Mouse (Mus musculus) adipocyte (in vitro differentiated cells): ENCODE results near the gene Bach2.

Experiments used
- DNase-seq: peaks from one replicate; pipeline ENCODE4 v3.0.0-alpha.2; 2016; ENCODE audit warnings: low spot score

Gene Bach2

DNA sequence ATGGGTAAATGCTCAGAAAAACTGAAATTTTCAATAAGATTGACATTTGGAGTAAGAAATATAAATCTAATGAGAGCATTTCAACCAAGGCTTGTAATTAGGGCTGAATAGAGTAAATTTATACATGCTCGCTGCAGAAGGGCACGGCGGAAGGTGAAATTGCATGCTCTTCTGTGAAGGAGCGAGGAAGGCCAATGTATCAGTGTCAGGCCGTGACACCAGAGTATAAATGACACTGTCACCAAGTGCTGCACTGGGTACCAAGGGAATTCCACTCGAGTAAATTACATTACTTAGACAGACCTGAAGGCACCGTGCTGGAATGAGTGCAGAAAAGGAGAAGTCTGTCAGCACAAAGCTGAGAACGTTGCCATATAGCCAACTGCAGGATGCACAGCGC lies 190.1 kb downstream of the Bach2 start:
- no peak for DNase-seq

DNA sequence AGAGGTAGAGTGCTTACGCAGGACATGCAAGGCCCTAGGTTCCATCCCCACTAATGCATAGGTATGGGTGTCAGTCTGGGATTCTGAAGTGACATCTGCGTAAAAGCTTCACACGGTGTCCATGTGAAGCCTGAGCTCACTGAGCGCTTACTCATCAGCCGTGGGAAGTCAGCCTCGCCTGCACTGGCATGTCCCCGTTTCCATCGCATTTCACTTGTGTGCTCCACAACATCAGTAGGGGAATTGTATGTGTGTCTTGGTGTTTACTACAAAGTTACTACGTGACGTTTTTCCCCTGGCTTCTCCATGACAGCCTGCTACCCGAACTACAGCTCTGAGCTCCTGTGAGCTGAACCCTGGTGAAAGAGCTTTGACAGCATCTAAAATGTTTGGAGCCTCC lies 191.5 kb downstream of the Bach2 start:
- DNase-seq = no peak

DNA sequence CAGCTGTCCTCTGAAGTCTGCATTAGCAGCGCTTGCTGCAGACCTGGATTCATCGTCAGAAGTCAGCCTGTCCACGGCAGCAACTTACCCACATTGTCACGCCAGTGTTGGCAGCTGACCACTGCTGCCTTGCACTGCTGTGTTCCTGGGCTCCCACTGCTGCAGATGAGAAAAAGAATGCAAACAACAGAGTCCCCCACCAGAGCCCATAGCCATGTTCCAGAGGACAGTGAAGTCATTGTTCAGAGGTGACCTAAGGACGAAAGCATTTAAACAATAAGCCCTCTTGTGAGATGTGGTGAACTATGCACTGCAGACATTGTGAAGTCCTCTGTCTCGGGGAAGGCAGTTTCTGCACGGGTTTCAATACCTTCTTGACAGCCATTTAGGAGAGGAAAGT lies 192.4 kb downstream of the Bach2 start:
- DNase-seq = no peak

DNA sequence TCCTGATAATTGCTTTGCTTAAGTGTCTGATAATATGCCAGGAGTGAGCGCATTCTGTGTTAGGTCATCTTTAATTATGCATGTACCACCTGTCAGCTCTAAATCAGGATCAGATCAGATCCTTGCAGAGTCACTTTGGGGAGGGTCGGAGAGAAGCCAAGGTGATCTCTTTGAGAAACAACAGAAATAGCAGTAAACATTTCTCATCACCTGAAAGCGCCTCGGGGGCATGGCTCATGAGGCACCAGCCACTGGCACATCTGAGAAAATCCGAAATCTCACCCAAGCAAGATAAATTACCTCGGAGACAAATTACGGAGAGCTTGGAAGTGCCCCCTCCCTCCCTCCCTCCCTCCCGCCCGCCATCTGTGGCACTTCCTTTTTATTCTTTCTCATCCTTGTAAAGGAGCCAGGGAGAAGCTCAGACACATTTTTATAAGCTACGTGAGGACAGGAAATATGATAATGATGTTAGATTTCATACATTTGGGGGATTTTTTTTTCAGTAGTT lies 193.7 kb downstream of the Bach2 start:
- no peak for DNase-seq

DNA sequence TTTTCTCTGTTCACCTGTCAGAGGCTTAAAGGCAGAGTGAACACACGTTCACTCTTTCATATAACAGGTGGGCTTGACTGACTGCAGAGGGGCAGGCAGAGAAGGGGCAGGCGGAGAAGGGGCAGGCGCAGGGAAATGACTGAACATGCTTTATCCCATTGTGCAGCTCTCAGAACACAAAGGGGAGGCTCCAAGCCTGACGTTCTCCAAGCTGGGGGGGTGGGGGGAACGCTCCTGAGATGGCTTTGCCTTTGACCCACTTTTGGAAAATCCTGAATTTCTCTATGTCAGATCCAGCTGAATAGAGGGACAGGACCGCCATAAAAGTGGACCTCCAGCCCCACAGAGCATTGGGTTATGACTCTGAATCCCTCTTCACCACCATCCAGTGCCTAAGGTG lies 194.3 kb downstream of the Bach2 start:
- no peak for DNase-seq

DNA sequence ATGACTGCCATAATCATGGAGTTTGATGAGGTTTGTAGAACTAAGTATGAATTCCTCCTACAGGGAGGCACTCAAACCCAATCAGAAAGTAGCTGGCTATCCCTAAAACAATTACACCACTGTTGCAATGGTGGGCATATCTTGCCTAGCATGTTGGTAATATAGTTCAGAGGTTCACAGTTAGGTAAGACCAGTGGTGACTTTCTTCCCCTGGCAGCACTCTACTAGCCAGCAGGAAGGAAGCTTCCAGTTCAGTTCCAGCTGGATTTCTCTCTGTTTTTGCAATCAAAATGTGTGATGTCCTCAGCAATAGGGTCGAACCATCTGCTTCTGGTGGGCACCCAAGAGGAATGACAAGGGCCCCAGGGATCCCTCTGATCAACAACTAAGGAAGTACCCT lies 196.0 kb downstream of the Bach2 start:
- DNase-seq = peak; percentile 19

DNA sequence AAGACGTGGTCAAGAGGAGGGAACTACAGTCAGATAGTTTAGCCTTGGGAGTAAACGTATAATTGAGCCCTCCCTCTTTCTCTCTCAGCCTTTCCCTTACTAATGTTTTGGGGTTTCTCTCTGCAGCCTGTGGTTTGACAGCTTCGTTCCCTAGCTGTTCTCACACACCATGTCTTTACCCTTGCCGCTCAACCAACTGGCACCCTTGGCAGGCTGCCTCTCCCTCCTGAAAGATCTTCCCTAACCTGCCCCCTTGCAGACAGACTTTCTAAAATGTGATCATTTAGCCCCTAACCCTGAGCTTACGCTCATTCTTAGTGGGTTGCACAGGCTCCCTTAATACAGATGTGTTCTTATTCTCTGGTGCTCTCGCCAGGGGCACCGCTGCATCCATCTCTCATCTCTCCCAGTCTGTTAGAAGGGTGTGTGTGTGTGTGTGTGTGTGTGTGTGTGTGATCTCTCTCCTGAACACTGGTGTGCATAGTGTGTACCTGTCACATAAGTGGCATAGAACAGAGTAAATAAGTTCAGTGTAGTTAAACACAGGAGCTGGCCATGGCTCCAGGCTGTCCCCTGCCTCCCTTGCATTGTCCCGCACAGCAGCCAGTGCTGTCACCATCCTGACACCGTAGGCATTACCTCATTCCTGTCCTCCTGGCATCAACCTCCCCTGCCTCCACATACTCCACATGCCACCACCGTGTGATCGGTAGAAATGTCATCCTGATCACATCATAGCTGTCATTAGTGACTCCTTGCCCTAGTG lies 201.6 kb downstream of the Bach2 start:
- no peak for DNase-seq

DNA sequence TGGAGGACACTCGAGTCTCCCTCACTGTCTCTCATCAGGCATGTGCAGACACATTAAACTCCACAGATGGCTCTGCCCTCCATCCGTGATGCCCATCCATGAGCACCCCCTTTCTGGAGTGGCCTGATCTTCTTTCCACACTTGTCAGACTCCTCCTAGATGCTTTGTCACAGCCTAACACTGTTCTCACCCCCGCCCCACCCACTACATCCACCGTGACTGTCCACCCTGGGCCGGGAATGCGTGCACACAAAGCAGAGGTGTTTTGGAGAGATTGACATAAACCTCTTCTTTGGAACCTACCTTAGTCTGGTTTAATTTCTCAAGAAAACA lies 202.1 kb downstream of the Bach2 start:
- DNase-seq = no peak

DNA sequence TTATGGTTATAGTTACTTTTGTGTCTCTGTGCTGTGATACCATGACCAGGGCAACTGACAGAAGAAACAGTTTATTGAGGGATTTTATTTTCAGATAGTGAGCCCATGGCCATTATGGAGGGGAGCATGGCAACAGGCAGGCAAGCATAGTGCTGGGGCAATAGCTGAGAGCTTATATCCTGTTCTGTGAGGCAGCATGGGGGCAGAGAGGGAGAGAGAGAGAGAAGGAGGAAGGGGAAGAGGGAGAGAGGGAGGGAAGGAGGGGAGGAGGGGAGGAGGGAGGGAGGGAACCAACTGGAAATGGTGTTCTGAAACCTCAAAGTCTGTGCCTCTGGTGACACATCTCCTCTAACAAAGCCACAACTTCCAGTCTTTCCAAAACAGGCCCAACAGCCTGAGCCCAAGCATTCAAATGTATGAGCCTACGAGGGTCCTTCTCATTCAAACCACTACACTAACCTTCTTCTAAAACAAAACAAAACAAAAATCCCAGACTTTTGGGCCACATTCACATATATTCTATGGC lies 206.1 kb downstream of the Bach2 start:
- no peak for DNase-seq

DNA sequence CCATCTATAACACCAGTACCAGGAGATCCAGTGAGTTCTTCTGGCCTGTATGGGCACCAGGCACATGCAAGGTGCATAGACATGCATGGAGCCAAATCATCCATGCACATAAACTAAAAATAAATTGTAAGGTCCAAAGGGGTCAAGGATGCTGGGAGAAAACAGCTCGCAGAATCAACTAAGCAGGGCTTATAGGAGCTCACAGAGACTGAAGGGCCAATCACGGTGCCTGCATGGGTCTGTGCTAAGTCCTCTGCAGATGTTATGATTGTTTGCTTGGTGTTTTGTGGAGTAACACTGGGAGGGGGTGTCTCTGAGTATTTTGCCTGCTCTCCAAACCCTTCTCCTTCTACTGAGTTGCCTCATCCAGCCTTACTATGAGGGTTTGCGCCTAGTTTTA lies 209.2 kb downstream of the Bach2 start:
- no peak for DNase-seq

DNA sequence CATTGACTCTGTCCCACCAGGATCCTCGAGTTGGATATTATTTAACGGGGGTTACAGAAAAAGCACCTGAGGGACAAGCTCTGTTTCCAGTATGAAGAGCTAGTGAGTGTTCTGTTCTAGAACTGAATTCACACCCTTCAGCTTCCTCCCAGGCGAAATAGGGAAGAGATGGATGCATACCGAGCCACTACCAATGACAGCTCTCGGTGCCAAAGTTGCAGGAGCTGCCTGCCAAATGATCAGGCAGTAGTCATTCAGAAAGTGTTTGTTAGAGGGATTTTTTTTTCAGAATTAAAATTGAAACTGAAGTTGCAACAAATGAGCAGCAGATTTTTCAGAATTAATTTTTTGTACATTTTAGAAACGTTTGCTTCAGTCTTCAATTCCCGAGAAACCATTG lies 223.4 kb downstream of the Bach2 start:
- no peak for DNase-seq

DNA sequence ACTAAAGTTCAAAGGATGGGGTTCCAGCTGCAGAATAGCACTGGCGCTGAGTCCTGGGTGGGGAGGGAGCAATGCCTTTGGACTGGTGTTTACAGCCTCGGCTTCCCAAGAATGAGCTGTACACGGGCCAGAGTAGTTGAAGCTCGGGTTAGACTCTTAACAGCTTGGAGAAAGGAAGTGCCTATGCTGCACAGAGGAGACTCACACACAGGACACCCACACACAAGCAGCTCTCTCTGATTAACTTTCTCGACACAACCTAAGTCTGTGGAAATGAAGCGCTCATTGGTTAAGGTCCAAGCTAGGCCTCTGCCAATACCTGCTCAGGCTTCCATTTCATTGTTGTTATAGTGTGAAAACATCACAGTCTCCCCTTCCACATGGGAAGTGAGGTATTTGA lies 224.5 kb downstream of the Bach2 start:
- no peak for DNase-seq

DNA sequence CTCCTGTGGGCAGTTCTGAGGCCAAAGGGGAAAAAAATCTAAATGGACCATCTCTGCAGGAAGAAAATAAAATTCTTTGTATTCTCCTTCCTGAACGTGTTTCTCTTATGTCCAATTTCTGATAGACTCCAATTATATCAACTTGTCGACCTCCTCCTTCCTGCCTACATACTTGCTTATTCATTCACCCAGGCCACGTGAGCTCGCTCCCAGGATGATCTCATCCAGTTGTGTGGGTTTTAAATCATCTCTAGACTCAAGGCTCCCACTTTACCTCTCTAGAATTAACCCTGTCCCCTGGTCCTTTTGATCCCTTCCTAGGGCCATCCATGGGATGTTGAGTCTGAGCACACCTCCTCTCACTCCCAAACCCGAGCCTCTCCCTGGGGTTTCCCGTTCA lies 225.9 kb downstream of the Bach2 start:
- no peak for DNase-seq

DNA sequence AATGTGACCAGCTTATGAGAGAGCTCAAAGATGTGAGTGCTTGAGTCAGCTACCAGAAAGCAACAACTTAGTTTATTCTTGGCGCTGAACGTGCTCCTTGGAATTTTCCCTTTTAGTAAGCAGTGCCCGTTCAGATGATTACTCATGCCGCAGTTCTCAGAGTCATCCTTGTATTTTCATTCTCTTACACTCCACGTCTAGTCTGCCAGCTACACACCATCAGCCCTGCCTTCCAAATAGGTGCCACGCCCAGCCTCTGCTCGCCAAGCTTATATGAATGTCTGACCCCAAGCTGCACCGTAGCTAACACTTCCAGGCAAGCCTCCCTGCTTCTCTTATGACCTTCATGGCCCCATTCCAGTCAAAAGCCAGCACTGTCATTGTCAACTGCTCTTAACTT lies 227.4 kb downstream of the Bach2 start:
- peak; percentile 60 for DNase-seq

DNA sequence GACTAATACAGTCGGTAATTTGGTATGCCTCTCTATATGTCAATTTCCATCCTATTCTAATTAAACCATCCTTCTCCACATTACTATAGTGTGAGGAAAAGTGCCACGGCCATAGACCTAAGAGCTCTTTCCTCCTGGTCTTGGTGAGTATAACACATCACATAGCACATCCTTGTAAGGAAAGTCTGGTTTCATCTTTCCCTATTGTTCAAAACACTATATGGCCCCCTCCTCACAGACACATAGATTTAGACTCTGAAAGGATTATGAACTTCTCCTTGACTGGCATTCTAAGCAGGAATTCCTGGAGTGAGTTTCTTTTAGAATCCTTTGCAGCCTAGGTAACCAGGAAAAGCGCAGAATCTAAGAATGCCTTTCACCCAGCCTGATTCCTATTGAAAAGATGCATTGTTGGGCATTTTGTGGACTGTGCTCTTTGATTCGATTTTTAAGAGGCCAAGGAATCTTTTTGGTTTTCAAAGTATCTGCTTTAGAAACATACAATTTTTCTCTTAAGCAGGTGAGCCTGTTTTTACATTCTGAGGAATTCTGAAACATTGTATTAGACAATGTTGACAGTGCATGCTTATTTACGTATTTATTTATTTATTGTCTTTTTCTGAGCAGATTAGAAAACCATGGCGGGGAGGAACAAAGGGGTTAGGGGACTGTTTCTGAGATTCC lies 239.5 kb downstream of the Bach2 start:
- DNase-seq = no peak

DNA sequence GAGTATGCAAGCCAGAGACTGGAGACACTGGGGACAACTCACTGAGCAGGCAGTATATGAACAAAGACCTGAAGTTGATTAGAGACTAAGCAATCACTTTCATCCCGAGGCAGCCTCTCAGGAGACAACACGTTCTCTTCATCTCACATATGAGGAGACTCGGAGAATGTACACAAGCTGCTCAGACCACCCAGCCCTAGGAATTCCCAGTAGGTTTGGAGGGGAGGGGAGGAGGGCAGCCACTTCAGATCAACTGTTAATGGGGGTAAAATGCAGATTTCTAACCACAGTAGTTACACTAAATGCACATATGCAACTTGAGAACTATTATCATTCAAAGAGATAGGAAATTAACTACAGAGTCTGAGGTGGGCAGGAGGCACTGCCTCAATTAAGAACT lies 240.6 kb downstream of the Bach2 start:
- DNase-seq = no peak

DNA sequence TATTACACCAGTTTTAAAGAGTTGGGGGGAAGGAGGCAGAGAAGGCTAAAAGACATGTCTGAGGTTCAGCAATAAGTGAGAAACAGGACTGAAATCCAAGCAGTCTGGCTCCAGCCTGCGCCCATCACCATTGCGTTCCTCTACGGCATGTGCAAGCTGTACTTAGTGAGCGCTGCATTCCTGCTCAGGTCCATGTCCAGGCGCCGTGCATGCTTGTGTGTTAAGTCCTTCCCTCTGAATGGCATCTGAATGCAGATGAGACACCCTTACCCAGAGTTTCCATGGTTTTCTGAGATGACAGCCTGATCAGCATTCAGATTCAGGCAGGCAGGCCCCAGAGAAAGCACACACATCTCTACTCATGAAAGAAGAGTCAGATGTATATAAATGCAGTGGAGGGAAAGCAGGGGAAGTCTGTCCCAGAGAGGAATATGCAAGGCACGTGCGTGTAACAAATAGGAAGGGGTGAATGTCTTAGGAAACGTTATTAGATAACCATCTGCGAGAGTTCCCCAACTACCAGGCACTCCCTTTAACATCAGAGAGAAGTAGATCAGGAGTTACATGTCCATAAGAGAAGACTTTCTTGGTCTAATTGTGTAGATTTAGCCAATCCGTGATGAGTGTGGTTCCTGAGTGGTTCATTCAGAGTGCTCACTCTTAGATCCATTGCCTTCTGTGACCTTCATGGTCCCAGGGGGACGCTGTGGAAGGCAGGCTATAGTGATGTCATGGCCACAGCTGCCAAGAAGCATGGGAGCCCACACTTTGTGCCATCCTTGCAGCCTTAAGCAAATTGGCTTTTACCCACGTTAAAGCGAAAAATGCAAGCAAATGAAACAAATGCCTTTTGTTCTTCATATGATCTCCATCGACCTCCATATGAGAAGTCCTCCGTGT lies 241.4 kb downstream of the Bach2 start:
- no peak for DNase-seq

DNA sequence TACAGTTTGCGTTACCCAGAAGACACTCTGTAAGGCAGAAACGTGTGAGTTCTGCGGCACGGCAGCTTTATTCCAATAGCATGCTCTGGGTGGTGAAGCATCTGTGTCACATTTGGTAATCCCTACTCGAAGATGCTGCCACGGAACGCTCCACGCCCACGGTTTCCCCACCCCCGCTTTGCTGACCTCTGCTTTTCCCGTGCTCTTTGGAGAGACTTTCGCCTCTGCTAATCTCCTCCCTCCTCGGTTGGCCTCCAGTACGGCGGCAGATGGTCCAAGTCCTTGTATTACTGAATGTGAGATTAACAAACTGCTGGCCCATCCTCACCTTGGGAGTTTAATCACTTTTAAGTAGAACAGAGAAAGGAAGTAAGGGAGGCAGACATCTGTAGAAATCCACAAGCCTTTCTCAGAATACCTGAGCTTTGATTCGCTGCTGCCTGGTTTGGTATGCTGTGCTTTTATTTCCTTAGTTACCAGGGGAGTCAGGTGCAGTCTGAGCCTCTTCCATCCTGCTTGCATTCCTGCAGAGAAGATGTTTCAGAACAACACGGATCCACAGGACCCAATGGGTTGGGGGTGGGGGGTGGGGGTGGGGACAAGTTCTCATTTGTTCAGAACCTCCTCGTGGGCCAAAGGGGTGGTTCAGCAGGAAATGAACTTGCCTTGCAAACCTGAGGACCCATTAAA lies 242.9 kb downstream of the Bach2 start:
- no peak for DNase-seq

DNA sequence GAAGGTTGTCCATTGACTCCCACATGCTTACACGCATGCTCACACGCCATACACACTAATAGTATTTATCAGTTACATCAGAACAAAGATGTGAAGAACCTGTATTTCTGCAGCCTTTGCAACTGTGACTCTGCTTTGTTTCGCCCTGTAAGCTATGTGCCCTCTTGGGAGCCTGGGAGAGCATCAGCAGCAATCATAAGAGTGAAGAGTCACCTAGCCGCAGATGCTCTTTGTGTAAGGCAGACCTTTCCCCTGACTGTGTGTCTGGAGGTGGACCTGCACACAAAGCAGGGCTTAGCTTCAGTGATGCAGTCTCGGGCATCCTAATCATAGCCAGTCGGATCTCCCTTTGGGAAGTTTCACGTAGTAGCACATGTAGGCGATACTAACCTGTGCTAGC lies 243.5 kb downstream of the Bach2 start:
- no peak for DNase-seq

DNA sequence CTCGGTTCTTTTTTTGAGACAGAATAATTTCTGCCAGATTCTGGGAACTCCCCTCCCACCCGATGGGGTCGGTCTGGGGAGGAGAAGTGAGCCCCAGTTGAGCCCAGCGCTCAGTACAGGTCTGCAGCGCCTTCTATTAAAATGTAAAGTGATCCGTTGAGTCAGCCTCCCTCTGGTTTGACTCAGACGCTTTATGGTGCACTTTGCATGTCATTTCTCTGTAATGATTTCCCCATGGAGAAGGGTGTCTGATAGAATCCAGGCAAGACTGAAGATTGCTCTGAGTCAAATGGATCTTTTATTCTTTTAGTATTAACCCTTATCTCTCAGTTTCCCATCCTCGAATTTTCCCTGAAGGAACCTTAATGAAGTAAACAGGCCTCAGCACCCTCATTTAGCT lies 244.3 kb downstream of the Bach2 start:
- no peak for DNase-seq

DNA sequence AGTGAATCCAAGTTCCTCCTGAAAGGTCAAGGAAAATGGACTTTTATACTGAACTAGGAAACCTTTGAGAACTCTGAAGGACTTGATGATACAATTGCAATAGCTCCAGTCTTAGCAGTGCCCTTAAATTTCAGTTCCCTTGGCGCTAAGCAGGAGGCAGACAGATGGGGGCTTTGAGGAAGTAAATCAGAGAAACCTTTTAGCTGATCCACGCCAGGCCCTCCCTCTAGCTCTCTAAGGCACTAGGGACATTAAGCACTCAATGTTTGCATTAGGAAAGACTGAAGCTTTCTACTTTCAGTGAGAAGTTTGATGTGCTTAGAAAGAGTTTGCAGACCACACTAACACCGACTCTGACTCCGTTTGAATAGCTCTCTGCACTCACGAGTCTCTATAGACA lies 247.2 kb downstream of the Bach2 start:
- DNase-seq = no peak
